Mouse (Mus musculus) CH12.LX (cell line): Measurements from ENCODE around the gene Bcr. TPM values are rescaled to one million over a fixed set of nuclear protein-coding genes. Genes with fewer than 3 reads are reported as not detected.

Experiments used
- DNase-seq: peaks from one replicate; pipeline ENCODE4 v3.0.0-alpha.2; 2013; ENCODE audit errors: extremely low read depth
- H3K27ac ChIP-seq: 2 replicates; pipeline ENCODE4 v1.5.1; 2012; ENCODE audit warnings: low read depth, mild to moderate bottlenecking, control low read depth, moderate library complexity; ENCODE audit not compliant: insufficient read depth
- H3K27me3 ChIP-seq: replicated peaks from 2 replicates; pipeline ENCODE3; 2012; ENCODE audit warnings: inconsistent platforms
- H3K36me3 ChIP-seq, 2 experiments: replicated peaks in 1 of 2; 2 replicates each; pipeline versions ENCODE3 to v1.6.1; 2012; ENCODE audit warnings: inconsistent platforms in 1 of 2, low read length in 1 of 2, mild to moderate bottlenecking in 1 of 2, mixed read lengths in 1 of 2, moderate library complexity in 1 of 2; ENCODE audit not compliant: control insufficient read depth in 1 of 2, insufficient read depth in 1 of 2
- H3K4me1 ChIP-seq, 2 experiments: 2 replicates each; pipeline ENCODE4 v1.6.1; 2012; ENCODE audit warnings: inconsistent platforms in 1 of 2, moderate library complexity in 1 of 2; ENCODE audit not compliant: insufficient read depth in 2 of 2, control insufficient read depth in 1 of 2
- H3K4me2 ChIP-seq: 2 replicates; pipeline ENCODE4 v1.6.1; 2012; ENCODE audit warnings: low read depth, mild to moderate bottlenecking, control low read depth; ENCODE audit not compliant: poor library complexity, insufficient read depth, severe bottlenecking
- H3K4me3 ChIP-seq, 3 experiments: fragments of 150-350 bp in 1 of 3; sonication (generic) in 1 of 3; replicated peaks in 1 of 3; 2 replicates each; pipeline versions ENCODE3 to v1.5.1; 2011 to 2012; ENCODE audit warnings: low read depth in 2 of 3, low read length in 2 of 3, mild to moderate bottlenecking in 2 of 3, moderate library complexity in 2 of 3, control low read depth in 1 of 3, improper control_type of control experiment in 1 of 3, inconsistent platforms in 1 of 3, mixed read lengths in 1 of 3; ENCODE audit not compliant: poor library complexity in 1 of 3
- H3K79me2 ChIP-seq: replicated peaks from 2 replicates; pipeline ENCODE4 v1.6.1; 2012; ENCODE audit warnings: mild to moderate bottlenecking, moderate library complexity; ENCODE audit not compliant: control insufficient read depth, poor library complexity, insufficient read depth, severe bottlenecking; ENCODE audit errors: extremely low read depth
- H3K9ac ChIP-seq: 2 replicates; pipeline ENCODE4 v1.6.1; 2012; ENCODE audit warnings: low read depth, mild to moderate bottlenecking, control low read depth, moderate library complexity; ENCODE audit not compliant: insufficient read depth
- H3K9me3 ChIP-seq: replicated peaks from 2 replicates; pipeline ENCODE3; 2012; ENCODE audit warnings: low read length, inconsistent platforms, mixed read lengths
- BHLHE40 ChIP-seq: IDR thresholded peaks from 2 replicates; pipeline ENCODE4 v1.6.1; 2011; ENCODE audit warnings: mild to moderate bottlenecking, low read depth, low read length, improper control_type of control experiment
- CHD1 ChIP-seq: IDR thresholded peaks from 2 replicates; pipeline ENCODE4 v1.6.1; 2012; ENCODE audit warnings: low read depth, low read length, improper control_type of control experiment, inconsistent platforms
- CHD2 ChIP-seq: IDR thresholded peaks from 2 replicates; pipeline ENCODE4 v1.6.1; 2011; ENCODE audit warnings: low read length, improper control_type of control experiment
- CTCF ChIP-seq, 2 experiments: IDR thresholded peaks in 1 of 2; conservative IDR thresholded peaks in 1 of 2; 2 replicates each; pipeline ENCODE4 v1.5.1; 2011 to 2012; ENCODE audit warnings: low read depth in 2 of 2, low read length in 2 of 2, improper control_type of control experiment in 1 of 2, inconsistent platforms in 1 of 2, mild to moderate bottlenecking in 1 of 2, moderate library complexity in 1 of 2
- E2F4 ChIP-seq: IDR thresholded peaks from 2 replicates; pipeline ENCODE4 v1.6.1; 2011; ENCODE audit warnings: low read depth, low read length, improper control_type of control experiment; ENCODE audit not compliant: insufficient replicate concordance
- ELF1 ChIP-seq: IDR thresholded peaks from 2 replicates; pipeline ENCODE4 v1.6.1; 2014; ENCODE audit warnings: low read depth, mild to moderate bottlenecking, inconsistent platforms, low read length, improper control_type of control experiment
- ETS1 ChIP-seq: conservative IDR thresholded peaks from 2 replicates; pipeline ENCODE4 v1.6.1; 2012; ENCODE audit warnings: low read depth, mild to moderate bottlenecking, inconsistent platforms, low read length, improper control_type of control experiment, moderate library complexity
- GABPA ChIP-seq: IDR thresholded peaks from 2 replicates; pipeline ENCODE4 v1.6.1; 2012; ENCODE audit warnings: low read depth, low read length, improper control_type of control experiment, inconsistent platforms; ENCODE audit not compliant: insufficient replicate concordance
- KAT2A ChIP-seq: IDR thresholded peaks from 2 replicates; pipeline ENCODE4 v1.6.1; 2012; ENCODE audit warnings: low read length, improper control_type of control experiment, inconsistent platforms; ENCODE audit not compliant: insufficient replicate concordance
- MAX ChIP-seq: IDR thresholded peaks from 2 replicates; pipeline ENCODE4 v1.6.1; 2011; ENCODE audit warnings: low read length, improper control_type of control experiment
- MXI1 ChIP-seq: IDR thresholded peaks from 2 replicates; pipeline ENCODE4 v1.6.1; 2011; ENCODE audit warnings: mild to moderate bottlenecking, low read depth, low read length, improper control_type of control experiment
- NELFE ChIP-seq: IDR thresholded peaks from 2 replicates; pipeline ENCODE4 v1.6.1; 2011; ENCODE audit warnings: low read depth, low read length, improper control_type of control experiment
- NRF1 ChIP-seq: IDR thresholded peaks from 2 replicates; pipeline ENCODE4 v1.6.1; 2014; ENCODE audit warnings: low read depth, mild to moderate bottlenecking, inconsistent platforms, low read length, improper control_type of control experiment, moderate library complexity
- PAX5 ChIP-seq: IDR thresholded peaks from 2 replicates; pipeline ENCODE4 v1.6.1; 2012; ENCODE audit warnings: low read length, inconsistent platforms, mixed read lengths
- POLR2AphosphoS2 ChIP-seq: IDR thresholded peaks from 2 replicates; pipeline ENCODE4 v1.6.1; 2011; ENCODE audit warnings: low read depth, low read length, improper control_type of control experiment
- RAD21 ChIP-seq: IDR thresholded peaks from 2 replicates; pipeline ENCODE4 v1.6.1; 2011; ENCODE audit warnings: low read depth, mild to moderate bottlenecking, low read length, improper control_type of control experiment, moderate library complexity
- TBP ChIP-seq: conservative IDR thresholded peaks from 2 replicates; pipeline ENCODE4 v1.6.1; 2011; ENCODE audit warnings: low read depth, low read length, improper control_type of control experiment
- ZKSCAN1 ChIP-seq: IDR thresholded peaks from 2 replicates; pipeline ENCODE4 v1.6.1; 2012; ENCODE audit warnings: low read depth, inconsistent platforms, low read length, improper control_type of control experiment, borderline replicate concordance
- dilution Hi-C: fragments of 300-500 bp; cut with MboI; formaldehyde crosslinking; loops from 2 replicates; pipeline ENCODE4 v1.14.3; 2020; ENCODE audit warnings: low sequenced_read_pairs; ENCODE audit not compliant: extremely low pct_unique_long_range_greater_than_20kb, extremely low pct_ligation_motif_present
- in situ Hi-C: fragments of 300-500 bp; cut with MboI; formaldehyde crosslinking; loops from 3 replicates; pipeline ENCODE4 v1.14.3; 2019; ENCODE audit warnings: low sequenced_read_pairs, low pct_ligation_motif_present, low pct_unique_long_range_greater_than_20kb, mixed read lengths
- polyA plus RNA-seq: library from polyadenylated mRNA; unstranded; fragments of >175 nt; gene quantifications from 2 replicates; pipeline ENCODE4 v1.2.1, GENCODE M21; 2012; ENCODE audit warnings: low read depth; ENCODE audit not compliant: insufficient read length
- total RNA-seq, 2 experiments: library from RNA; depleted of rRNA; stranded (reverse); fragments of 300-350 nt in 1 of 2; fragments of >200 nt in 1 of 2; gene quantifications; 2 replicates each; pipeline ENCODE4 v1.2.3; 2012 to 2014

Bcr gene
- total and polyA plus RNA-seq, 3 experiments: 4.0 to 22.1 (median 20.0) TPM

DNA sequence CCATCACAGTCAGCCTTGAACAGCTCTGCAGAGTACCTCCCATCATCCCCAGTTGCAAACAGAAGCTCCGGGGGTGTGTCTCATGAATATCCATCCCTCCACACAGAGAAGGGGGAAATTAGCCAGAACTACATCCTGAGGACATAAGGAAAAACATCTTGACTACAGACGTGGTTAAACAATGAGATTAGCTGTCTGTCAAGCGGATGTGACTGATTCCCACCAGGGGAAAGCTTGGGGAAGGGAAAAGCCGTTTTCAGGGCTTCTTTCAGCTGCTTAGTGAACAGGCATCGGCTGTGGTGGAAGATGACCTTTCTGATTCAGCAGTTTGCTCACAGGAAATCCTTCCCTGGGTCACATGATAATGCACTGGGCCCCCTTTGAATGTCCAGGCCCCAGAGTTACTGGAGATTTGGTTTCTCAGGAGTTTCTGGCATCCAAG is 46.6 kb downstream of the Bcr start:
- Histone ChIP-seq H3K27me3 (no peaks in the 10 kb centered on the region), H3K27ac (no peak overlapping the region), H3K4me1 (peaks cover 27 to 66% of the 10 kb centered on the region in 2 experiments), H3K9me3 (no peaks in the 10 kb centered on the region), H3K9ac (no peak overlapping the region), H3K4me3 (no peak overlapping the region), H3K4me2 (no peak overlapping the region), H3K36me3 (peaks cover 0 to 27% of the 10 kb centered on the region in 2 experiments), H3K79me2 (no peaks in the 10 kb centered on the region)
- no peak for DNase-seq
- no peak for TF ChIP-seq ETS1
- no peak for TF ChIP-seq CHD1
- no peak for TF ChIP-seq TBP
- TF ChIP-seq POLR2AphosphoS2: no peak
- TF ChIP-seq MAX: no peak
- no peak for TF ChIP-seq KAT2A
- TF ChIP-seq PAX5: no peak
- TF ChIP-seq NRF1: no peak
- TF ChIP-seq BHLHE40: no peak
- TF ChIP-seq ZKSCAN1: no peak
- no peak for TF ChIP-seq CHD2
- TF ChIP-seq GABPA: no peak
- no peak for TF ChIP-seq RAD21
- no peak for TF ChIP-seq MXI1
- TF ChIP-seq E2F4: no peak
- TF ChIP-seq NELFE: no peak
- dilution Hi-C loops: no loop called here
- in situ Hi-C loops: no loop called here

DNA sequence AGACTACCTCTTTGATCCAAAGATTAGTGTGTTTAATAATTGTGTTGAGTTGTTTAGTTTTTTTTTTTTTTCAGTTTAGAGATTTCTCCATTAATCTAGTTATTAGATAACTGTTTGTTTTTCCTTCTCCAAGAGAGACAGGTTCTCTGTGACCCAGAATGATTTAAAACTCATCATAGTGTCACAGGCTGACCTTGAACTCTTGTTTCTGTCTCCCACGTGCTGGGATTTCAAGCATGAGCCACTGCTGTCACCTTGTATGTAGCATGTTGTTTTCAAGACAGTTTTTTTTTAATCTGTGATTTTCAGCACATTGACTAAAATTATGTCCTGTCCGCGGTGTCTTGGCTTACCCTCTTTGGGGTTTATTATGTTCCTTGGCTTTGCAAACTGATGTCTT is 47.7 kb downstream of the Bcr start:
- TF ChIP-seq ELF1: no peak
- TF ChIP-seq CTCF (conservative IDR thresholded peaks at IDR 0.05 in 1 of 2, IDR thresholded peaks at IDR 0.05 in 1 of 2; ENCODE audit: low read depth in 2 of 2, low read length in 2 of 2): no peak
- TF ChIP-seq TBP: no peak
- TF ChIP-seq, all 38 proteins: peak for 0
- H3K4me2 ChIP-seq: no peak overlapping the region
- H3K36me3 ChIP-seq: peaks cover 0 to 26% of the 10 kb centered on the region in 2 experiments
- in situ Hi-C loops: no loop called here
- H3K4me1 ChIP-seq: peaks cover 25 to 55% of the 10 kb centered on the region in 2 experiments
- no peak overlapping the region for H3K4me3 ChIP-seq
- H3K9me3 ChIP-seq: no peaks in the 10 kb centered on the region
- no peak overlapping the region for H3K27ac ChIP-seq
- no peak overlapping the region for H3K9ac ChIP-seq
- dilution Hi-C loops: no loop called here
- H3K27me3 ChIP-seq: no peaks in the 10 kb centered on the region
- no peak for DNase-seq
- no peaks in the 10 kb centered on the region for H3K79me2 ChIP-seq
